Mouse (Mus musculus) gastrocnemius, adult 2 months (tissue): ENCODE data around the gene Tmem131. TPM values are rescaled to one million over a fixed set of nuclear protein-coding genes. Genes with fewer than 3 reads are reported as not detected.

Experiments used
- DNase-seq: peaks from one replicate; pipeline ENCODE4 v3.0.0; 2022
- H3K27ac ChIP-seq: fragments of 200-600 bp; 2 replicates; pipeline ENCODE4 v1.8.1; 2022; ENCODE audit warnings: mild to moderate bottlenecking
- H3K4me3 ChIP-seq: fragments of 200-600 bp; 2 replicates; pipeline ENCODE4 v1.8.1; 2022; ENCODE audit warnings: mild to moderate bottlenecking, moderate library complexity
- CTCF ChIP-seq: fragments of 200-600 bp; IDR thresholded peaks from 2 replicates; pipeline ENCODE4 v1.8.1; 2022; ENCODE audit warnings: antibody characterized with exemption, mild to moderate bottlenecking, moderate library complexity
- intact Hi-C: fragments of 180-260 bp; cut with DNase I; formaldehyde crosslinking; loops from one replicate; pipeline ENCODE4 v1.15.1; 2025
- total RNA-seq, 2 experiments: library from RNA; stranded (reverse); gene quantifications; 2 replicates each; pipeline ENCODE4 v1.2.3; 2021

The Tmem131 gene
- total RNA-seq, 2 experiments from 2014 or later: 24.1 to 37.5 TPM

GRCm38 (mm10) chr1:36767321-36767720 is 176.1 kb downstream of the Tmem131 start:
- DNase-seq: no peak
- no peak for TF ChIP-seq CTCF
- intact Hi-C loops: no loop called here
- H3K27ac ChIP-seq: no peak overlapping the region
- H3K4me3 ChIP-seq: no peak overlapping the region

DNA sequence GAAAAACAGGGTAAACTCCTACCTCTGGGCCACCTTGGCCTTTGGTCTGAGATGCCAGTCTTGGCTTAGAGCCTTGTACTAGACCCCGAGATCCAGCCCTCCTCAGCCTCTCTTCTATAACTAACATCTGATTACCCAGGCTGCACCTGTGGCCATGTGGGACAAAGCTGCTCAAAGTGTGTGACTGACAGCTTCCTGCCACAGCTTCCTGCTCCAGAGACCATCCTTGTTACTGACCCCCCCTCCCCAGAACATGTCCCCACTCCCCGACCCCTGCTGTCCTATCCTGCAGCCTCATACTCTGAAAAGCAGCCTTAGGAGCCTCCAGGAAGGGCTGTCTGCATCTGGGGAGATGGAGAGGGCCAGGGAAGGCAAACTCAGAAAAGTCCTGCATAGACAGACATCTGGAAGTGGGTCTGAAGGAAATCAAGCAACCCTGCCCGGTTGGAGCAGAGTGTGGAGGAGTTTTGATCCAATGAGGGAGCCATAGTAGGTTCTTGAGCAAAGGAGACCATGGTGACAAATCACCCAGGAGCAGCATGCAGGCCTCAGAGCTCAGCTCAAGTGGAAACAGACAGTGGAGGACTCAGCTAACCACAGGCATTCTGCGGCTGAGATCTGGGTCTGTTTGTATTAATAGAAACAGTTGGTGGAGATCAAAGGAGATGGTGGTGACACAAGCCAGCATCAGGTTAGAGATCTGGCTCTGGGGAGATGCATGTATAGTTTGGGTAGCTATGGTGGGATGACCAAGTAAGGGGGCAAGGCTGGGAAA is 176.8 kb downstream of the Tmem131 start:
- DNase-seq: no peak
- TF ChIP-seq CTCF: no peak
- no peak overlapping the region for H3K27ac ChIP-seq
- intact Hi-C loops: no loop called here
- no peak overlapping the region for H3K4me3 ChIP-seq

DNA sequence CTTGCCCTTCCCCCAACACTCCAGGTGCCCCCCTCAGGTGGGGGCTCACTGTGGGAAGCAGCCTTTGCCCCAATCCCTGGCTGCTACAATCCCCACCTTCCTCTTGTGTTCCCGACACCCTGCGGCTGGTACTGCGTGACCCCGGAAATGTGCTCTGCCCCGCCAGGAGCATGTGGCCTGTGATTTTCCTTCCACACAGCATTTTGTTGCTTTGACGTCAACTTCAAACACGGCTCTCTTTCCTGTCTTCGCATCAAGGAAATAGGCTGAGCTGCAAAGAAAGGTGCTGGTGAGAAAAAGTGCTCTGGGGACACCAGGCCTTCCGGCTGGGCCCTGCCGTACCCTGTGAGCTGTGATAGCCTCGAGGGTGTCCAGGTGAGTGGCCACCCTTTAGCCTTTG is 181.9 kb downstream of the Tmem131 start, which contains the start of gene Zap70:
Zap70 (plus strand) TSS at position 231 of the 400 bp plus-strand sequence.
- intact Hi-C loops: no loop called here
- Histone ChIP-seq H3K4me3 (no peak within 1 kb of the TSS), H3K27ac (no peak within 1 kb of the TSS)
- no peak for TF ChIP-seq CTCF
- DNase-seq: no peak

DNA sequence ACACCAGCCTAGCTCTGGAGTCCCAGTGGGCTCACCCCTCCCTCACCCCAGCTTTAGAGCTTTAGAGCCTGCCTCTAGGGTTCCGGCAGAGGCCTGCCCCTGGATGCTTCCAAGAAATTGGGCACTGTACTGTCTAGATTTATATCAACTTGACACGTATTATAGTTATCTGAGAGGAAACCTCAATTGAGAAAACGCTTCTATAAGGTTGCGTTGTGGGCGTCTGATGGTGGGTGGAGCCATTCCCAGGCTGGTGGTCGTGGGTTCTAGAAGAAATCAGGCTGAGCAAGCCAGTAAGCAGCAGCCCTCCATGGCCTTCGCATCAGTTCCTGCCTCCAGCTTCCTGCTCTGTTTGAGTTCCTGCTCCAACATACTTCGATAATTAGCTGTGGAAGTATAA is 182.4 kb downstream of the Tmem131 start:
- Histone ChIP-seq H3K4me3 (no peak overlapping the region), H3K27ac (no peak overlapping the region)
- intact Hi-C loops: no loop called here
- no peak for TF ChIP-seq CTCF
- no peak for DNase-seq

- no peak for TF ChIP-seq CTCF
- no peak overlapping the region for H3K4me3 ChIP-seq
- intact Hi-C loops: no loop called here
- DNase-seq: no peak
- H3K27ac ChIP-seq: no peak overlapping the region
Observed at GRCm38 (mm10) chr1:36760401-36760800, 183.1 kb downstream of the Tmem131 start.

DNA sequence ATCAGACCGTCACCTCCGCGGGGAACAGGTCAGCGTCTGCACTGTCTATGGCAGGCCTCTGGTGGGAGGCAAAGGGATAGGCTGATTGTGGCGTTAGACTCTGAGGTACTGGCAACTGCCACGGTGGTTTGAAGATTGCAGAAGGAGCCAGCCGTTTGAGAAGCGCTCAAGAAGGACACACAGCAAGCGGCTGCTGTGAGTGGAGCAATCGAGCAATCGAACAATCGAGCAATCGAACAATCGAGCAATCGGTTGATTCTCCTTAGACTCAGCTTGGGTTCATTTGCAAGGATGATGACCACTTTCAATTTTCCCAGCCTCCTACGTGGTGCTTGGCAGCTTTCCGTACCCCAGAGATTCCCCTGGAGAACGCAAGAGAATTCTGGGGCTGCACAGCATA is 184.4 kb downstream of the Tmem131 start:
- TF ChIP-seq CTCF: no peak
- DNase-seq: no peak
- Histone ChIP-seq H3K27ac (no peak overlapping the region), H3K4me3 (no peak overlapping the region)
- intact Hi-C loops: no loop called here

GRCm38 (mm10) chr1:36758553-36758952 is 184.9 kb downstream of the Tmem131 start:
- no peak for DNase-seq
- no peak for TF ChIP-seq CTCF
- Histone ChIP-seq H3K27ac (no peak overlapping the region), H3K4me3 (no peak overlapping the region)
- intact Hi-C loops: no loop called here

DNA sequence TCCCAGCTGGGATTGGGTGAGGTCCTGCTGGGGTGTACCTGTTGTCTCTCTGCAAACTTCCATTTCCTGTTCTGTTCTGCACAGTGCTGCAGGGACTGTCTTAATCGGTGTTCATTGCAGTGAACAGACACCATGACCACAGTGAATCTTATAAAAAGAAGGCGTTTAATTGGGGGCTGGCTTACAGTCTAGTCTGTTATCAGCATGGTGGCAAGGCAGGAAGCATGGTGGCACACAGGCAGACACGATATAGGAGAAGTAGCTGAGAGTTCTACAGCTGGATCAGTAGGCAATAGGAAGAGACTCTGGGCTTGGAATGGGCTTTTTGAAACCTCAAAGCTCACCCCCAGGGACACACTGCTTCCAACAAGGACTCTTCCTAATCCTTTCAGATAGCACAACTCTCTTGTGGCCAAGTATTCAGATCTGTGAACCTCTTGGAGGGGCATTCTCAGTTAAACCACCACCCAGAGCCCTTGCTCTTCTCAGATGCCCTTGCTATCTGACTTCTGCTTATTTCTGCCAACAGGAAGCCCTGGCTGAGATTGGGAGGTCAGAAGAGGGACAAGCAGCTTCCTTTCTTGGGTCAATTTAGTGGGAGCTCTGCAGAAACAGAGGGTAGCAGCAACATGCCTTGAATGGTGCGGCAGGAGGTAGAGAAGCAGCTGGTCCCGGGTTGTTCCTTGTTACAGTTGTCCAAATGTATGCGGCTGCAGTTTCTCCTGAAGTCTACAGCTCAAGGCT is 189.4 kb downstream of the Tmem131 start:
- TF ChIP-seq CTCF: no peak
- intact Hi-C loops: no loop called here
- DNase-seq: no peak
- Histone ChIP-seq H3K4me3 (no peak overlapping the region), H3K27ac (no peak overlapping the region)

- intact Hi-C loops: no loop called here
Observed at GRCm38 (mm10) chr1:36746452-36746851, 197.0 kb downstream of the Tmem131 start.

GRCm38 (mm10) chr1:36745661-36746060 is 197.8 kb downstream of the Tmem131 start:
- no peak overlapping the region for H3K4me3 ChIP-seq
- TF ChIP-seq CTCF: no peak
- intact Hi-C loops: no loop called here
- no peak for DNase-seq
- no peak overlapping the region for H3K27ac ChIP-seq

More at GRCm38 (mm10) chr1:36746452-36746851, 197.0 kb downstream of the Tmem131 start:
- DNase-seq: peak; percentile 35
- Histone ChIP-seq H3K27ac (no peak overlapping the region), H3K4me3 (no peak overlapping the region)
- TF ChIP-seq CTCF: peak; percentile 61

- intact Hi-C loops: no loop called here
Observed at GRCm38 (mm10) chr1:36744268-36744944, 199.1 kb downstream of the Tmem131 start.

DNA sequence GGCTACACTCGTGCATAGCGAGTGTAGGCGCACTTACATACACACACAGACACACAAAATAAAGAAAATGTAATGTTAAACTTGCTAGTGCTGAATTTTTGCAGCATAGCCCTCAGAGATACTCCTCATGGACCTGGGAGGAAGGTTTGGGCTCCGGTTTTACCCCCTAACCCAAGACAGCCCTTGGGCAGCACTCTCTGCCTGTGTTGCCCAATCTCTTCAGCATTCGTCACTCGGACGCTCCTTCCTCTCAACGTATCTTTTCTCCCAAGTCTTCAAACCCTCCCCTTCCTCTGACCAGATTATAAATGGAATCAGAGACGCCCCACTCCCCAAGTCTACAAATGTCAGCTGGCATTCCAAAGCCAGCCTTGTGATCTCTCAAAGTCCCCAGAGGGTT is 200.4 kb downstream of the Tmem131 start:
- intact Hi-C loops: no loop called here
- Histone ChIP-seq H3K27ac (no peak overlapping the region), H3K4me3 (no peak overlapping the region)
- no peak for DNase-seq
- no peak for TF ChIP-seq CTCF

More at GRCm38 (mm10) chr1:36744268-36744944, 199.1 kb downstream of the Tmem131 start:
- Histone ChIP-seq H3K4me3 (peak overlapping the region; percentile 55), H3K27ac (no peak overlapping the region)
- TF ChIP-seq CTCF: peak; percentile 80
- DNase-seq: peak; percentile 61

Other genes starting within 250 kb of the Tmem131 start
- 1 to 10 TPM in 1 of 2 experiments, under 1 TPM in 1; 0.51 to 1.5 TPM for gene 4933424G06Rik, start 233.5 kb downstream of the Tmem131 start, total RNA-seq
- gene Actr1b, start 229.2 kb downstream of the Tmem131 start, total RNA-seq: 100 to 1,000 TPM; 120 to 155 TPM
- gene Zap70, start 181.9 kb downstream of the Tmem131 start, total RNA-seq: under 1 TPM in 1 of 2 experiments, not detected in 1; 0.84 TPM
- gene Vwa3b, start 82.9 kb upstream of the Tmem131 start, total RNA-seq: 10 to 100 TPM; 54.9 to 56.1 TPM